Mouse (Mus musculus) T-cell, adult 2 months (primary cell): ENCODE measurements around the gene Tmppe.

Experiments used
- DNase-seq: peaks from one replicate; pipeline ENCODE4 v3.0.0; 2022; ENCODE audit warnings: low spot score

Tmppe gene

GRCm38 (mm10) chr9:114443351-114443750, 42.4 kb downstream of the Tmppe start:
- peak; percentile 84 for DNase-seq

- DNase-seq = no peak
Observed at GRCm38 (mm10) chr9:114446887-114447286, 46.0 kb downstream of the Tmppe start.

GRCm38 (mm10) chr9:114448700-114449099, 47.8 kb downstream of the Tmppe start:
- no peak for DNase-seq

- DNase-seq = no peak
Observed at GRCm38 (mm10) chr9:114449120-114449754, 48.3 kb downstream of the Tmppe start.

- peak; percentile 23 for DNase-seq
Observed at GRCm38 (mm10) chr9:114451615-114452014, 50.7 kb downstream of the Tmppe start.

GRCm38 (mm10) chr9:114452418-114452817, 51.5 kb downstream of the Tmppe start:
- DNase-seq = peak; percentile 21

- no peak for DNase-seq
Observed at GRCm38 (mm10) chr9:114455420-114455819, 54.5 kb downstream of the Tmppe start.
